Mouse (Mus musculus) hindbrain, embryonic 10.5 days (tissue): ENCODE measurements around the gene Dusp23. TPM values are rescaled to one million over a fixed set of nuclear protein-coding genes. Genes with fewer than 3 reads are reported as not detected.

ENCODE experiments used
- DNase-seq: peaks from one replicate; pipeline ENCODE4 v3.0.0-alpha.2; 2017; ENCODE audit warnings: low spot score
- H3K27ac ChIP-seq: fragments of 300-500 bp; sonication (generic); 2 replicates; pipeline ENCODE4 v1.5.1; 2016; ENCODE audit warnings: mild to moderate bottlenecking, moderate library complexity
- H3K27me3 ChIP-seq: fragments of 300-500 bp; sonication (generic); 2 replicates; pipeline ENCODE4 v1.6.1; 2016; ENCODE audit warnings: mild to moderate bottlenecking; ENCODE audit not compliant: poor library complexity, insufficient read depth, severe bottlenecking
- H3K36me3 ChIP-seq: fragments of 300-500 bp; sonication (generic); 2 replicates; pipeline ENCODE4 v1.6.1; 2016; ENCODE audit warnings: mild to moderate bottlenecking, moderate library complexity
- H3K4me1 ChIP-seq: fragments of 300-500 bp; sonication (generic); replicated peaks from 2 replicates; pipeline ENCODE4 v1.6.1; 2016; ENCODE audit warnings: mild to moderate bottlenecking
- H3K4me3 ChIP-seq: fragments of 300-500 bp; sonication (generic); 2 replicates; pipeline ENCODE4 v1.5.1; 2016; ENCODE audit warnings: mild to moderate bottlenecking, moderate library complexity
- H3K9me3 ChIP-seq: fragments of 300-500 bp; sonication (generic); 2 replicates; pipeline ENCODE4 v1.6.1; 2016; ENCODE audit warnings: mild to moderate bottlenecking, moderate library complexity
- WGBS: fragments of 180-500 bp; shearing (Covaris S2); methylation state at CpG from one replicate; pipeline ENCODE4 v1.1.7; 2016; 5-methylcytosine and 5-hydroxymethylcytosine counted together
- polyA plus RNA-seq: library from polyadenylated mRNA; unstranded; fragments of >200 nt; fragmentation: Nextera tagmentation; extraction: Ambion mirVana; gene quantifications from 2 replicates; pipeline ENCODE4 v1.2.1, GENCODE M21; 2016

Dusp23 gene
- polyA plus RNA-seq, 1 experiment from 2014 or later = 10.2 TPM

- H3K4me1 ChIP-seq = peaks cover 12% of the 10 kb centered on the region
- no peaks in the 10 kb centered on the region for H3K36me3 ChIP-seq
- 56% methylated on average over 4 of the region's 4 CpGs for WGBS
- no peaks in the 10 kb centered on the region for H3K9me3 ChIP-seq
- no peak overlapping the region for H3K27ac ChIP-seq
- H3K27me3 ChIP-seq = peaks cover 35% of the 10 kb centered on the region
- no peak for DNase-seq
- no peak overlapping the region for H3K4me3 ChIP-seq
Observed at GRCm38 (mm10) chr1:172585026-172585425, 47.7 kb downstream of the Dusp23 start.

GRCm38 (mm10) chr1:172584271-172584670, 48.5 kb downstream of the Dusp23 start:
- Histone ChIP-seq H3K4me1 (peaks cover 12% of the 10 kb centered on the region), H3K27me3 (peaks cover 35% of the 10 kb centered on the region), H3K27ac (no peak overlapping the region), H3K4me3 (no peak overlapping the region), H3K9me3 (no peaks in the 10 kb centered on the region), H3K36me3 (no peaks in the 10 kb centered on the region)
- no peak for DNase-seq
- WGBS = 85% methylated on average over 6 of the region's 6 CpGs

- WGBS = 87% methylated on average over 8 of the region's 8 CpGs
- Histone ChIP-seq H3K27ac (no peak overlapping the region), H3K36me3 (no peaks in the 10 kb centered on the region), H3K4me1 (peaks cover 12% of the 10 kb centered on the region), H3K9me3 (no peaks in the 10 kb centered on the region), H3K4me3 (no peak overlapping the region), H3K27me3 (peaks cover 29% of the 10 kb centered on the region)
- DNase-seq = no peak
Observed at GRCm38 (mm10) chr1:172582436-172582835, 50.3 kb downstream of the Dusp23 start.

Other genes with a start within 250 kb of the Dusp23 start
- gene Slamf9, start 157.6 kb downstream of the Dusp23 start, polyA plus RNA-seq = 0.16 TPM in 1 of 2 replicates, not detected in the other
- gene Igsf9, start 151.2 kb downstream of the Dusp23 start, polyA plus RNA-seq = 74.1 and 76.0 TPM in 2 replicates
- 73.3 and 80.4 TPM in 2 replicates for gene Tagln2, start 132.9 kb downstream of the Dusp23 start, polyA plus RNA-seq
- gene Cfap45, start 112.2 kb downstream of the Dusp23 start, polyA plus RNA-seq = 2.4 and 3.6 TPM in 2 replicates
- gene Vsig8, start 77.0 kb downstream of the Dusp23 start, polyA plus RNA-seq = 0.15 TPM in 1 of 2 replicates, not detected in the other
- gene Slamf8, start 42.4 kb downstream of the Dusp23 start, polyA plus RNA-seq = 0.12 TPM in 1 of 2 replicates, not detected in the other
- 0.21 TPM in 1 of 2 replicates, not detected in the other for gene Fcrl6, start 30.4 kb downstream of the Dusp23 start, polyA plus RNA-seq
- gene Crp, start 65.1 kb upstream of the Dusp23 start, polyA plus RNA-seq = 0.21 and 0.34 TPM in 2 replicates